Mouse (Mus musculus): Measurements from ENCODE around the gene Plxnd1. TPM values are rescaled to one million over a fixed set of nuclear protein-coding genes. Genes with fewer than 3 reads are reported as not detected.

Gene Plxnd1
- polyA plus RNA-seq, 1 experiment from 2014 or later = 19.7 TPM

GRCm38 (mm10) chr6:115906871-115907270, 87.9 kb downstream of the Plxnd1 start:
- Histone ChIP-seq H3K9ac (no peak overlapping the region), H3K36me3 (ENCODE audit: poor library complexity, severe bottlenecking) (peaks cover 40% of the 10 kb centered on the region), H3K4me2 (no peak overlapping the region), H3K27ac (no peak overlapping the region), H3K9me3 (replicated peaks) (no peaks in the 10 kb centered on the region), H3K4me3 (no peak overlapping the region), H3K27me3 (no peaks in the 10 kb centered on the region), H3K4me1 (0 out of 2 replicates have a peak, but pooled peaks cover 8% of the 10 kb centered on the region)
- ATAC-seq = no peak
- WGBS = 87% methylated on average over 2 of the region's 2 CpGs

DNA sequence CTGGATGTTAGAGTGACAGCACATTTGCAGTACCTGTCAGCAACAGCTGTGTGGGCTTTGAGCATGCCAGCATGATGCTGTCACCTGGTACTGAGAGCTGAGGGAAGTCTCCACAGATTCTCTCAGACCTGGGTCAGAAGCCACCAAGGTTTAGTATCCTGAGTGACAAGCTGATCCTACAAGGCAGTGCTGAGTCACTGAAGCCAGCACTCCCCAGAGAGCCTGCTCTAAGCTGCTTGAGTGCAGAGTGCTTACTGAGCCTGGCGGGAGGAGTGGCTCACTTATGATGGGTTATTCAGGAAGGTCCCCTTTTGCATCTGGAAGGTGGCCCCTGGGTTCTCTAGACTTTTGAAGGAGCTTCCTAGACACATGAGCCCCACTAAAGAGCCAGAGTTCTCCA, 88.3 kb downstream of the Plxnd1 start:
- Histone ChIP-seq H3K27me3 (no peaks in the 10 kb centered on the region), H3K4me3 (no peak overlapping the region), H3K27ac (no peak overlapping the region), H3K36me3 (ENCODE audit: poor library complexity, severe bottlenecking) (peaks cover 40% of the 10 kb centered on the region), H3K4me1 (peaks cover 9% of the 10 kb centered on the region; the same call in 1 of the 2 replicates), H3K4me2 (no peak overlapping the region), H3K9me3 (replicated peaks) (no peaks in the 10 kb centered on the region), H3K9ac (no peak overlapping the region)
- no peak for ATAC-seq
- WGBS = 91% methylated on average over 1 of the region's 1 CpGs

GRCm38 (mm10) chr6:115905568-115905967, 89.2 kb downstream of the Plxnd1 start:
- H3K27me3 ChIP-seq = no peaks in the 10 kb centered on the region
- no peak overlapping the region for H3K4me3 ChIP-seq
- H3K27ac ChIP-seq = no peak overlapping the region
- H3K4me2 ChIP-seq = no peak overlapping the region
- 92% methylated on average over 6 of the region's 6 CpGs for WGBS
- peaks cover 40% of the 10 kb centered on the region for H3K36me3 ChIP-seq (ENCODE audit: poor library complexity, severe bottlenecking)
- H3K9me3 ChIP-seq (replicated peaks) = no peaks in the 10 kb centered on the region
- peaks cover 13% of the 10 kb centered on the region; the same call in 1 of the 2 replicates for H3K4me1 ChIP-seq
- H3K9ac ChIP-seq = no peak overlapping the region
- no peak for ATAC-seq

Other genes starting within 250 kb of the Plxnd1 start
- 0.78 and 0.84 TPM in 2 replicates for gene Tmem40, start 232.6 kb downstream of the Plxnd1 start, polyA plus RNA-seq (2015; fragmentation: Nextera tagmentation; extraction: Ambion mirVana)
- gene Cand2, start 220.5 kb downstream of the Plxnd1 start, polyA plus RNA-seq (2015; fragmentation: Nextera tagmentation; extraction: Ambion mirVana) = 23.8 and 26.5 TPM in 2 replicates
- gene Rpl32, start 186.3 kb downstream of the Plxnd1 start, polyA plus RNA-seq (2015; fragmentation: Nextera tagmentation; extraction: Ambion mirVana) = 1,595 and 1,910 TPM in 2 replicates
- gene Efcab12, start 156.6 kb downstream of the Plxnd1 start, polyA plus RNA-seq (2015; fragmentation: Nextera tagmentation; extraction: Ambion mirVana) = 1.7 and 1.9 TPM in 2 replicates
- gene Mbd4, start 141.6 kb downstream of the Plxnd1 start, polyA plus RNA-seq (2015; fragmentation: Nextera tagmentation; extraction: Ambion mirVana) = 20.4 and 21.3 TPM in 2 replicates
- 26.1 and 28.4 TPM in 2 replicates for gene Ift122, start 141.5 kb downstream of the Plxnd1 start, polyA plus RNA-seq (2015; fragmentation: Nextera tagmentation; extraction: Ambion mirVana)
- 0.10 and 0.17 TPM in 2 replicates for gene Rho, start 63.3 kb downstream of the Plxnd1 start, polyA plus RNA-seq (2015; fragmentation: Nextera tagmentation; extraction: Ambion mirVana)
- not detected in 2 replicates for gene H1foo, start 50.1 kb downstream of the Plxnd1 start, polyA plus RNA-seq (2015; fragmentation: Nextera tagmentation; extraction: Ambion mirVana)
- gene Tmcc1, start 198.5 kb upstream of the Plxnd1 start, polyA plus RNA-seq (2015; fragmentation: Nextera tagmentation; extraction: Ambion mirVana) = 33.8 and 35.7 TPM in 2 replicates
- 51.8 and 55.3 TPM in 2 replicates for gene Washc2, start 213.0 kb upstream of the Plxnd1 start, polyA plus RNA-seq (2015; fragmentation: Nextera tagmentation; extraction: Ambion mirVana)